Mouse (Mus musculus): Measurements from ENCODE around the gene Tmem269. TPM values are rescaled to one million over a fixed set of nuclear protein-coding genes. Genes with fewer than 3 reads are reported as not detected.

Gene Tmem269
- not detected in 2 replicates for polyA plus RNA-seq (2014; fragmentation: Nextera tagmentation; extraction: Ambion mirVana)

GRCm38 (mm10) chr4:119218169-119218568 is at the start of gene Tmem269:
TSS of gene Tmem269 (minus strand) at chr4:119218217.
- H3K9me3 ChIP-seq (ENCODE audit: control insufficient read depth, low read depth, low read length): no peaks in the 10 kb centered on the region
- no peak within 1 kb of the TSS for H3K27ac ChIP-seq (ENCODE audit: low read length)
- no peak within 1 kb of the TSS for H3K9ac ChIP-seq (replicated peaks; ENCODE audit: low read depth, low read length)
- H3K27me3 ChIP-seq (ENCODE audit: control insufficient read depth, insufficient read depth, low read length): no peaks in the 10 kb centered on the region
- peak; percentile 35; the same call in 1 of the 2 replicates for ATAC-seq (ENCODE audit: insufficient number of reproducible peaks, insufficient read depth, low FRiP score, low read depth)
- no peaks in the 10 kb centered on the region for H3K36me3 ChIP-seq (ENCODE audit: control insufficient read depth, insufficient read depth, low read length)
- no peaks in the 10 kb centered on the region for H3K4me1 ChIP-seq (ENCODE audit: control insufficient read depth, insufficient read depth, low read length)
- 14% methylated on average over 11 of the region's 11 CpGs for WGBS
- H3K4me2 ChIP-seq (replicated peaks; ENCODE audit: low read depth, low read length): no peak within 1 kb of the TSS
- no peak within 1 kb of the TSS for H3K4me3 ChIP-seq (ENCODE audit: low read depth, low read length)

GRCm38 (mm10) chr4:119266606-119267005 is 48.6 kb upstream of the Tmem269 start:
- Histone ChIP-seq H3K36me3 (ENCODE audit: control insufficient read depth, insufficient read depth, low read length) (peaks cover 3% of the 10 kb centered on the region; the same call in 1 of the 2 replicates), H3K4me3 (ENCODE audit: low read depth, low read length) (no peak overlapping the region), H3K27ac (ENCODE audit: low read length) (no peak overlapping the region), H3K4me2 (replicated peaks; ENCODE audit: low read depth, low read length) (no peak overlapping the region), H3K4me1 (ENCODE audit: control insufficient read depth, insufficient read depth, low read length) (no peaks in the 10 kb centered on the region), H3K9ac (replicated peaks; ENCODE audit: low read depth, low read length) (no peak overlapping the region), H3K27me3 (ENCODE audit: control insufficient read depth, insufficient read depth, low read length) (no peaks in the 10 kb centered on the region), H3K9me3 (ENCODE audit: control insufficient read depth, low read depth, low read length) (no peaks in the 10 kb centered on the region)
- WGBS: 70% methylated on average over 13 of the region's 13 CpGs
- ATAC-seq (ENCODE audit: insufficient number of reproducible peaks, insufficient read depth, low FRiP score, low read depth): no peak

GRCm38 (mm10) chr4:119263459-119263858 is 45.4 kb upstream of the Tmem269 start:
- no peak for ATAC-seq (ENCODE audit: insufficient number of reproducible peaks, insufficient read depth, low FRiP score, low read depth)
- 62% methylated on average over 3 of the region's 3 CpGs for WGBS
- H3K4me1 ChIP-seq (ENCODE audit: control insufficient read depth, insufficient read depth, low read length): no peaks in the 10 kb centered on the region
- H3K4me3 ChIP-seq (ENCODE audit: low read depth, low read length): no peak overlapping the region
- H3K9me3 ChIP-seq (ENCODE audit: control insufficient read depth, low read depth, low read length): no peaks in the 10 kb centered on the region
- no peak overlapping the region for H3K4me2 ChIP-seq (replicated peaks; ENCODE audit: low read depth, low read length)
- H3K27me3 ChIP-seq (ENCODE audit: control insufficient read depth, insufficient read depth, low read length): no peaks in the 10 kb centered on the region
- H3K9ac ChIP-seq (replicated peaks; ENCODE audit: low read depth, low read length): no peak overlapping the region
- no peak overlapping the region for H3K27ac ChIP-seq (ENCODE audit: low read length)
- H3K36me3 ChIP-seq (ENCODE audit: control insufficient read depth, insufficient read depth, low read length): no peaks in the 10 kb centered on the region

- no peak for ATAC-seq (ENCODE audit: insufficient number of reproducible peaks, insufficient read depth, low FRiP score, low read depth)
- H3K4me2 ChIP-seq (replicated peaks; ENCODE audit: low read depth, low read length): no peak overlapping the region
- no peaks in the 10 kb centered on the region for H3K27me3 ChIP-seq (ENCODE audit: control insufficient read depth, insufficient read depth, low read length)
- H3K9ac ChIP-seq (replicated peaks; ENCODE audit: low read depth, low read length): no peak overlapping the region
- H3K27ac ChIP-seq (ENCODE audit: low read length): no peak overlapping the region
- no peaks in the 10 kb centered on the region for H3K36me3 ChIP-seq (ENCODE audit: control insufficient read depth, insufficient read depth, low read length)
- 77% methylated on average over 5 of the region's 5 CpGs for WGBS
- H3K9me3 ChIP-seq (ENCODE audit: control insufficient read depth, low read depth, low read length): no peaks in the 10 kb centered on the region
- H3K4me1 ChIP-seq (ENCODE audit: control insufficient read depth, insufficient read depth, low read length): no peaks in the 10 kb centered on the region
- no peak overlapping the region for H3K4me3 ChIP-seq (ENCODE audit: low read depth, low read length)
Observed at GRCm38 (mm10) chr4:119262483-119262882, 44.5 kb upstream of the Tmem269 start.

- no peaks in the 10 kb centered on the region for H3K27me3 ChIP-seq (ENCODE audit: control insufficient read depth, insufficient read depth, low read length)
- no peaks in the 10 kb centered on the region for H3K36me3 ChIP-seq (ENCODE audit: control insufficient read depth, insufficient read depth, low read length)
- no peak overlapping the region for H3K27ac ChIP-seq (ENCODE audit: low read length)
- WGBS: 45% methylated on average over 7 of the region's 7 CpGs
- H3K4me1 ChIP-seq (ENCODE audit: control insufficient read depth, insufficient read depth, low read length): no peaks in the 10 kb centered on the region
- H3K4me2 ChIP-seq (replicated peaks; ENCODE audit: low read depth, low read length): no peak overlapping the region
- ATAC-seq (ENCODE audit: insufficient number of reproducible peaks, insufficient read depth, low FRiP score, low read depth): no peak
- no peak overlapping the region for H3K4me3 ChIP-seq (ENCODE audit: low read depth, low read length)
- H3K9ac ChIP-seq (replicated peaks; ENCODE audit: low read depth, low read length): no peak overlapping the region
- H3K9me3 ChIP-seq (ENCODE audit: control insufficient read depth, low read depth, low read length): no peaks in the 10 kb centered on the region
Observed at GRCm38 (mm10) chr4:119261087-119261713, 43.2 kb upstream of the Tmem269 start.

GRCm38 (mm10) chr4:119259344-119260254 is 41.6 kb upstream of the Tmem269 start:
- Histone ChIP-seq H3K27ac (ENCODE audit: low read length) (no peak overlapping the region), H3K27me3 (ENCODE audit: control insufficient read depth, insufficient read depth, low read length) (no peaks in the 10 kb centered on the region), H3K9me3 (ENCODE audit: control insufficient read depth, low read depth, low read length) (no peaks in the 10 kb centered on the region), H3K4me1 (ENCODE audit: control insufficient read depth, insufficient read depth, low read length) (no peaks in the 10 kb centered on the region), H3K9ac (replicated peaks; ENCODE audit: low read depth, low read length) (no peak overlapping the region), H3K36me3 (ENCODE audit: control insufficient read depth, insufficient read depth, low read length) (no peaks in the 10 kb centered on the region), H3K4me2 (replicated peaks; ENCODE audit: low read depth, low read length) (no peak overlapping the region), H3K4me3 (ENCODE audit: low read depth, low read length) (no peak overlapping the region)
- ATAC-seq (ENCODE audit: insufficient number of reproducible peaks, insufficient read depth, low FRiP score, low read depth): no peak
- WGBS: 75% methylated on average over 15 of the region's 15 CpGs

GRCm38 (mm10) chr4:119257083-119257482 is 39.1 kb upstream of the Tmem269 start:
- H3K27ac ChIP-seq (ENCODE audit: low read length): no peak overlapping the region
- H3K4me2 ChIP-seq (replicated peaks; ENCODE audit: low read depth, low read length): no peak overlapping the region

GRCm38 (mm10) chr4:119255351-119255750 is 37.3 kb upstream of the Tmem269 start, which contains the start of gene Cldn19:
TSS of gene Cldn19 (plus strand) at chr4:119255414.
- Histone ChIP-seq H3K4me1 (ENCODE audit: control insufficient read depth, insufficient read depth, low read length) (no peaks in the 10 kb centered on the region), H3K9me3 (ENCODE audit: control insufficient read depth, low read depth, low read length) (no peaks in the 10 kb centered on the region), H3K4me2 (replicated peaks; ENCODE audit: low read depth, low read length) (no peak within 1 kb of the TSS), H3K27me3 (ENCODE audit: control insufficient read depth, insufficient read depth, low read length) (no peaks in the 10 kb centered on the region), H3K9ac (replicated peaks; ENCODE audit: low read depth, low read length) (no peak within 1 kb of the TSS), H3K4me3 (ENCODE audit: low read depth, low read length) (no peak within 1 kb of the TSS), H3K27ac (ENCODE audit: low read length) (no peak within 1 kb of the TSS), H3K36me3 (ENCODE audit: control insufficient read depth, insufficient read depth, low read length) (no peaks in the 10 kb centered on the region)
- WGBS: 88% methylated on average over 12 of the region's 12 CpGs
- ATAC-seq (ENCODE audit: insufficient number of reproducible peaks, insufficient read depth, low FRiP score, low read depth): no peak

More at GRCm38 (mm10) chr4:119257083-119257482, 39.1 kb upstream of the Tmem269 start:
- H3K27me3 ChIP-seq (ENCODE audit: control insufficient read depth, insufficient read depth, low read length): no peaks in the 10 kb centered on the region
- H3K4me3 ChIP-seq (ENCODE audit: low read depth, low read length): no peak overlapping the region
- no peaks in the 10 kb centered on the region for H3K36me3 ChIP-seq (ENCODE audit: control insufficient read depth, insufficient read depth, low read length)
- H3K9me3 ChIP-seq (ENCODE audit: control insufficient read depth, low read depth, low read length): no peaks in the 10 kb centered on the region
- 62% methylated on average over 6 of the region's 6 CpGs for WGBS
- no peak overlapping the region for H3K9ac ChIP-seq (replicated peaks; ENCODE audit: low read depth, low read length)
- ATAC-seq (ENCODE audit: insufficient number of reproducible peaks, insufficient read depth, low FRiP score, low read depth): no peak
- H3K4me1 ChIP-seq (ENCODE audit: control insufficient read depth, insufficient read depth, low read length): no peaks in the 10 kb centered on the region

Data from stomach, embryonic 14.5 days (tissue).